Mouse (Mus musculus) lung, adult 2 months (tissue): ENCODE measurements around the gene Klhl3.

Source experiments
- CTCF ChIP-seq: fragments of 200-500 bp; IDR thresholded peaks from 2 replicates; pipeline ENCODE4 v1.5.1; 2011; ENCODE audit warnings: mild to moderate bottlenecking, low read length, control low read depth; ENCODE audit not compliant: insufficient read depth
- POLR2A ChIP-seq: fragments of 200-500 bp; IDR thresholded peaks from 2 replicates; pipeline ENCODE4 v1.6.1; 2011; ENCODE audit warnings: low read depth, mild to moderate bottlenecking, control low read depth, low read length, borderline replicate concordance; ENCODE audit errors: extremely low read depth

DNA sequence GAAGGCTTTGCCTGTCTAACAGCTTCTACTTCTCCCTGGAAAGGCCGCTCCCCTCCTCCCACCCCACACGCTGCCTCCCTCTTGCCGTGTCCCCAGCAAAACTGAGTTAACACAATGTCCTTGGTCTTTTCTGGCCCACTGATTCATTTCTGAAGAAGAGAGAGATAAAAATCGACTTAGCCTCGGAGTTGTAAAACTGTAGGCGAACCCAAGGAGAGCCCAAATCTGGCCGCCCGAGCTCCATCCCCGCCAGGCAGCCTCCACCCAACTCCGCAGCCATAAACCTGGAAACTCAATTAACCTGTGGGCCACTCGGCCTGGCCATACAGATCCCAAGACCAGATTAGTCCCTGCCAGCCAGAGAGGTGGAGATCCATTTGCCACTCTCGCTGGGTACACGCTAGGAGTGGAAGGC is 47.3 kb downstream of the Klhl3 start:
- TF ChIP-seq CTCF (no peak), POLR2A (no peak)
